Mouse (Mus musculus) heart, adult 9 months (tissue): ENCODE measurements around the gene Slc22a17.
"Not testable (repeated sequence)": the region's sequence is repeated elsewhere in the genome, so short reads cannot be mapped to it uniquely, and the experiment has no call there.

Experiments used
- DNase-seq, 2 experiments: peaks; one replicate each; pipeline ENCODE4 v3.0.0; 2022; ENCODE audit warnings: low spot score in 2 of 2

Gene Slc22a17

DNA sequence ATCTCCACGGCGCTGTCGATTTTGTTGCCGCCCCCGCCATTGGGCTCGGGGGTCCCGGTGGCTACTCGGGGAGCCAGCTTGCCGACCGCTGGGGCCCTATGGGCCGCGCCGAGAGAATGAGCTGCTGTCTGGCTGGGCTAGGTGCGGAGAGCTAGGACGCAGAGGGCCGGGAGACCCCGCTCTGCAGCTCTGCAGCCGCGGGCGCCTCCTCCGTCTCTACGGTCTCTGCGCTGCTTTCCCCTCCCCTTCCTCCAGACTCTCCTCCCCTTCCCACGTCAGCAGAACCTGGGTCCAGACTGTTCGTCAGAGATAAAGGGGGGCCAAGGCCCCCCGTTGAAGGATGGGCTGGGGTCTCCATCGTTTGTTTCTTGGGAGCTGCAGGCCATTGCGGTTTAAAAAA lies at the start of gene Slc22a17:
Gene Slc22a17 (minus strand): TSS at position 247 of the 400 bp plus-strand sequence.
- peak; percentile 68 to 69 for DNase-seq

DNA sequence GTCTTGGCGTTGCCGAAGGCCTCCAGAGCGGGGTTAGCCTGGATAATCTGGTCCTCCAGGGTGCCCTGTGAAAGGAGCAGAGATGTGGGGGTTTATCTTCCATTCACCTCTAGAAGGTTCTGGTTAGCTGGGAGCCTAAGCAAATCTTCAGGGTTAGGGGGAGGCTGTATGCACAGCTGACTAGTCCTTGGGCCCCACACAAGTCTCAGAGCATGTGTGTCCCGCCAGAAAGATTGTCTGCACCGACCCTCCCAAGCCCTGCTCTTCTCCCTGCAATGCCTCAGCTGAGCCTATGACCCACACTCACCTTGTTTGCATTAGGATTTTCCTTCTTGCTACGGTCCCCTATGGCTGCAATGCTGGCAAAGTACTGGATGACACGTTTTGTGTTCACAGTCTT lies 49.8 kb upstream of the Slc22a17 start:
- no peak for DNase-seq

DNA sequence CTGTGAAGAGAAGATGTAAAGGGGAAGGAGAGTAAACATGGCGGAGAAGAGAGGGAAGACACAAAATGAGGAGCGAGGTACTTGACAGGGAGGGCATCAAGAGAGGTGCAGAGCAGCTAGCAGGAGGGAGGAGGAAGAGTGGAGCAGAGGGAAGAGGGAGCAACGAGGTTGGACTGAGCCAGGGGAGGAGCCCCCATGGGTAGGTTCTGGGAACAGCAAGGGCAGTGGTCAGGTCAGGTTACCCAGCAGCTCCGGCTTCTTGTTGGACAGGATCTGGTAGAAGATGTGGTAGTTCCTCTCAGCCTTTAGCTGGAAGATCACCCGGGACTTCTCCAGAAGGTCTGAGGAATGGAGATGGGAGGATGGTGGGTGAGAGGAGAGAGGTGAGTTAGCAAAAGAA lies 48.6 kb upstream of the Slc22a17 start:
- no peak for DNase-seq

DNA sequence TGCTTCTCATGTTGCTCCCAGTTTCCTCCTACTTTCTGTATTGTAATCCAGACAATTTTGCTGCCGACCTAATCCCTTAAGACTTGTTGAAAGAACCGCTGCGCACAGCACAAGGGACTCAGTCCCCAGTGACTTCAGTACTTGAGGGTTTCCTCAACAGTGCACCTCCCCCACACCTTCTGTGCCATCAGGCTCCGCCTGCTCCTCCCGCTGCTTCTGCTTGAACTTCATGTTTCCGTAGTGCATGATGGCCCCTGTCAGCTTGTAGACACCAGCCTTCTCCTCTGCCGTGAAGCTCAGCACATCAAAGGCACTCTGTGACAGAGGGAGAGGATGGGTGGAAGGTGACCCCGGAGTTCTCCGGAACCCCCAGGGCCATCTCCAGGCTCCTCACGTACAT lies 47.8 kb upstream of the Slc22a17 start:
- no peak for DNase-seq

DNA sequence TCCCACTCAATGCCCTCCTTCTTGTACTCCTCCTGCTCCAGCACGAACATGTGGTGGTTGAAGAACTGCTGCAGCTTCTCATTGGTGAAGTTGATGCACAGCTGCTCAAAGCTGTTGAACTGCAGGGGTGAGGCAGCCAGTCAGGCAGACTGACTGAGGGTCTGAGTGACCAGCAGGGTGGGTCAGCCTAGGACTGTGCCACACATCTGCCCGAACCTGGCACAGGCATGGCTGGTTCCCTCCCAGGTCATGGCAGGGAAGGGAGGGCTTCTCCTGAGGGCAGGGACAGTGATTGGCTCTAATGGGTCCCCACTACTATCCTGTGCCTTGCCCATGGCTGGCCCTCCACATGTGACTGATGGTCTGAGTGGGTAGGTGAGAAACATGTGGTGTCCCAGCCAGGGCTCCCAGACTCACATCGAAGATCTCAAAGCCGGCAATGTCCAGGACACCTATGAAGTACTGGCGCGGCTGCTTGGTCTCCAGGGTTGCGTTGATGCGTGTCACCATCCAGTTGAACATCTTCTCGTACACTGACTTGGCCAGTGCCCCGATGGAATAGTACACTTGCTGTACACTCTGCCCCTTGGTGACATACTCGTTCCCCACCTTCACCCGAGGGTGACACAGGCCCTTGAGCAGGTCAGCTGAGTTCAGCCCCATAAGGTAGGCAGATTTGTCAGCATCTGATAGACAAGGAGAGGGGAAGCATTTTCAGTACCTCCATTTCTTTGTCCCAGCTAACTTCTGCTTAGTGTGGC lies 47.1 kb upstream of the Slc22a17 start:
- DNase-seq, result not testable (repeated sequence)

DNA sequence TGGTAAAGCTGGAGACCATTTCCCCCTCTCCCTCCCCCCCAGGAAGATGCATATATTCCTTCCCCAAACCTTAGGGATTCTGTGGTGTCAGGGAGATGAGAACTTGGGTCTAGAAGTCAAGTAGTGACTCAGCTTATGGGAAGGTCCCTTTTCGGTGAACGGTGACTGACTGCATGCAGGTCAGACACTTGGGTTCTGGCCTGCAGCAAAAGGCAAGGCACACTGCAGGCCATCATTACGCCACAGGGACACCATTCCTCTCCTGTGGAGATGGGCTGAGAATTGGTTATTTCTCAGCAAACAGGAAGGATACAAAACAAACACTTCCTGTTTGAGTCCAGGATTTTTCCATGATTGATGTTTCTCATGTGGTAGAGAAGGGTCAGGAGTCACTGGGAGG lies 46.3 kb upstream of the Slc22a17 start:
- DNase-seq, result no peak

DNA sequence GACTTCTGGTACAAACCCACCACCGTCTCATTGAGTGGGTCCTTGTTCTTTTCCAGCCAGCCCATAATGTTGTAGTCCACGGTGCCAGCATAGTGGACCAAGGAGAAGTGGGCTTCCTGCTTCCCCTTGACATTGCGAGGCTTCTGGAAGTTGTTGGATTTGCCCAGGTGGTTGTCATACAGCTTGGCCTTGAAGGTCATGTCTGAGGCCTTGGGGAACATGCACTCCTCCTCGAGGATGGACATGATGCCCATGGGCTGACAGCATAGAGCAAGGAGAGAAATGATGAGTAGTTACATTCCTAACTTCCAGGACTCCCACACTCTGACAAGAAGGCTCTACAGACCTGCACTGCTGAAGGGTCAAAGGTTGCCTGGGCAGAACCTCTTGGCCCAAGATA lies 45.6 kb upstream of the Slc22a17 start:
- DNase-seq, result no peak

DNA sequence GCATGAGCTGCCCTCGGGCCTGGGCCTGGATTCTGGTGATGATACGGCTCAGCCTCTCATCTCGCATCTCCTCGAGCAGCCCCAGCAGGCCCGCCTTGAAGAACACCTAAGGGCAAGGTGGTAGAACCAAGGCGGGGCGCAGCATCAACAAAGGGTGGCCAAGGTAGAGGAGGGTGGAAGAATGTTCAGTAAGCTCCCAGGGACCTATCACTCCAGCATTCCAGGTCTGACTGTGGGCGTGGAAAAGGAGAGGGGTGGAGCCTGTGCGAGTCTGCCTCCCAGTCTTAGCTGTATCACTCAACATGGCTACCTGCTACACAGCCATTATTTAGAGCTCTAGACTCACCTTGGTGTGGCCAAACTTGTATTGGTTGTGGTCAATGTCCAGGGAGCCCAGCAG lies 43.6 kb upstream of the Slc22a17 start:
- no peak for DNase-seq

DNA sequence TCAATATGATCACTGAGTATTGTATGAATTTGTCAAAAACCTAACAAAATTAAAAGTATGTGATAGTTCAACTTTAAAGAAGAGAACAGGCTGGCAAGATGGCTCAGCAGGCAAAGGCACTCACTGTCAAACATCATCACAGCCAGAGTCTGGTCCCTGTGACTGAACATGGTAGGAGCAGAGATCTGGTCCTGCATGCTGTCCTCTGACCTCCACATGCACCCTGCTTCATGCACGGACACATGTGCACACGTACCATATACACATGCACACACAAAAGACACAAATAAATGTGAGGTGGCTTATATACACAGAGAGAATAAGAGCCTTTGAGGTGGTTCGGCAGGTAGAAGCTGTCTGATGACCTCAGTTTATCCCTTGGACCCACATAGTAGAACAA lies 42.5 kb upstream of the Slc22a17 start:
- no peak for DNase-seq

DNA sequence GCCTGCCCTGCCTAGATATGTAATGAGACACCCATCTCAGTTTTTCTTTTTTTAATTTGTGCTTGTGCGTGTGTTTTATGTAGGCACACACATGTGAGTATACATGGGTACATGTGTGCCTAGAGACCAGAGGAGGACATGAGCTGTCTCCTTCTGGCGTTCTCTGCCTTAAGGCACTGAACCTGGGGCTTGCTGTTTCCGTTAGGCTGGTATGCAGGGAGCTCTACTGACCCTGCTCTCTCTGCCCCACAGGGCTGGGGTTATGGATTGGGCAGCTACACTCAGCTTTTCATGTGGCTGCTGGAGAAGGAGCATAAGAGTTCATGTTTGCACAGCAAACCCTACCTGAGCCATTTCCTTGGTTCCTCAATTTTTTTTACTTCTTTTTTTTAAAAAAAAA lies 41.5 kb upstream of the Slc22a17 start:
- DNase-seq, result no peak

DNA sequence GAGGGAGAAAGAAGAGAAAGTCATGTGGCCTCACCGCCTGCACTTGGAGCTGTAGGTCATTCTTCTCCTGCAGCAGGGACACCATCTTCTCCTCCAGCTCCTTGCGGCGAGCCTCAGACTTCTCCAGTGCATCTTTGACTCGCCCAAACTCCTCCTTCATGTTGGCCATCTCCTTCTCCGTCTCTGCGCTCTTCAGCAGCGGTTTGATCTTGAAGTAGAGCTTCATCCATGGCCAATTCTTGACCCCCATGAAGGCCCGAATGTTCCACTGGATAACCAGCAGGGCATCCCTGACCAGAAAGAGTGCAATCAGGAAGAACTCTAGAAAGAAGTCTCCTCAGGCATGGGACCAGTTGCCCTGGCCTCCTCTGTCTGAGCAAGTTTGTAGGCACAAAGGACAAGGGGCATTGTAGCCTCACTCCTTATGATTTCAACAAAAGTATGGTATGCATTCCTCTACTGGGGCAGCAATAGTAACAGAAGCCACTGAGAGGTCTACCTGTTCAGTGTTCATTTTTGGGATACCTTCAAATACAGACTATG lies 40.8 kb upstream of the Slc22a17 start:
- no peak for DNase-seq

DNA sequence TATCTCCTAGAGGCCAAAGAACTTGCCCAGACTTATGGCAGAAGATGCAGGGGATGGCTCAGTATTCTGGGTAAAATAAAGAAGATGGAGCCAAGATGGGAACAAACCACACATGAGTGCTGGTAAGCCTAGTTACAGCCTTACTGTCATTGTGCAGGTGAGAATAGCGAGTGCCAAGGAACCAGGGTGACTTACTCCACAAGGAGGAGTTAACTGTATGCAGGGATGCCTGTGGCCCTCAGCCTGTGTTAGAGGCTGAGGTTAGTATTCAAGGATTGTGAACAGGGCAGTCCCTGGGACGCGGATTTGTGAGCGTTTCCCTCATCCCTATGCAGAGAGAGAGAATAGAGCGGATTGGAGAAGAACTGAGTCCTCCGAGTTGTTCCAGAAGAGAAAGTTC lies 38.7 kb upstream of the Slc22a17 start:
- no peak for DNase-seq

DNA sequence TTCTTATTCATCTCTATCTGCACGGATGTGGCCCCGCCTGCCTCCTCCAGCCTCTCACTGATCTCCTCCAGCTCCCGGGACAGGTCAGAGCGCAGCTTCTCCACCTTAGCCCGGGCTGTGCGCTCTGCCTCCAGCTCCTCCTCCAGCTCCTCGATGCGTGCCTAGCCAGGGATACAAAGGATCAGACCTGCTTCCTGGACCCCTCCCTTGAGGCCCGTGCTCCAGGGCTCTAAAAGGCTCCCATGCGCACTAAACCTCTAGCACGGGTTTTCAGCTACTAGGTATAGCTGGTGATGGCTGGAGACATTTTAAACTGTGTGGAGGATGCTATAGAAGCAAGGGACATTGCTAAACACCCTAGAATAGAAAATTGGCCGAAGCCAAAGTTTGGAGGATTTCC lies 37.6 kb upstream of the Slc22a17 start:
- no peak for DNase-seq

DNA sequence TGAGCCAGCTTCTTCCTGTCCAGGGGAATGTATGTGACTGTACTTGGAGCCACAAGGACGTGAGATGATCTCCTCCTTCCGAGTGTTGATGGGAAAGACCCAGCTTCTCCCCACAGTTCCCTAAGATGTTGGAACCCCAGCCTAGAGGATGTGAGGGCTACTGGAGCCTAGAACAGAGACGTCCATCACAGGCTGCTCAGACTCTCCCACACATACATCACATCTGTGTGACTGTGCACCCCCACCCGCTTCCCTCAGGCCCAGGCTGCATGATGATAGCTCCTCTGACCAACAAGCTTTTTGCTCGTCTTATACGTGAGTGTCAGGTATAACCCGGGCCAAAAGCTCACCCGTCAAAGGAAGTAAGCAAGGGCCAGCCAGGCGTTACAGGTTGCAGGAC lies 35.8 kb upstream of the Slc22a17 start:
- DNase-seq, result no peak

DNA sequence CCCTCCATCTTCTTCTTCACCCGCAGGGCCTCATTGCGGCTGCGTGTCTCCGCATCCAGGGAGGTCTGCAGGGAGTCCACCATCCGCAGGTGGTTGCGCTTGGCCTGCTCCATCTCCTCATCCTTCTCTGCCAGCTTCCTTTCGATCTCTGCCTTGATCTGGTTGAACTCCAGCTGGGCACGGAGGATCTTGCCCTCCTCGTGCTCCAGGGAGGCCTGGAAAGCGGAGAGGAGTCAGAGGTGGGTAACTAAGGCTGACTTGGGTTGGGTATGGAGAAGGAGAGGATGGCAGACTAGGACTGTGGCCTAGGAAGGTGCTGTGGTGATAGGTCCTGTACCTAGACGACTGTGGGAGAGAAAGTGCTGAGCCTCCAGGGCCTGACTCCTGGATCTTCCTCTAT lies 34.1 kb upstream of the Slc22a17 start:
- not testable (repeated sequence) for DNase-seq

DNA sequence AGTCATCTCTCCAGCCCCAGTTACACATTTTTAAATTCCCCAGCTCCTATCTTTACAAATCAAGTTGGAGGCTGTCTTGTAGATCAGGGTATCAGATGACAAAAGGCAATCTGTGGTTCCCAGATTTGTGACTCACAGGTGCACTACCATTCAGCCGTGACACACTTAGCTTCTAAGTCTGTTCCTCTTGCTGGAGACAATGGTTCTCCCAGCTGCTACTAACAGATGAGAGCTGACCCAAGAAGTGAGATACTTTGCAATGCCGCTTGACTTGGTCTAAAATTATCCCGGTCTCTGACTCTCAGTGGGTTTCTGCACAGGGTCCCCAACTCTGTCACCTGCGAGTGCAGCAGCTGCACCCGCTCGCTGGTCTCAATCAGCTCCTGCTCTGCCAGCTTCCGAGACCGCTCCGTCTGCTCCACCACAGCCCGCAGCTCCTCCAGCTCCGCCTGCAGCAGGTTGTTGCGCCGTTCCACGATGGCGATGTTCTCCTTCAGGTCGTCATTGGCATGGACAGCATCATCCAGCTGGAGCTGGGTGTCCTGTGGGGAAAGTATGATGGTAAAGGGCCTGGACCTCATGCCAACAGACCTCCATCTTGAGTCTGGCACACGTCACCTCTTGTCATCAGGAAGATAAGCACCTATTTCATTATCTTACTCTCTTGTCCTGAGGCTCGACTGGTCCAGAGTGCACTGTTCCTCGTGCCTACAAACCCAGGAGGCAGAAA lies 33.2 kb upstream of the Slc22a17 start:
- DNase-seq, result no peak

DNA sequence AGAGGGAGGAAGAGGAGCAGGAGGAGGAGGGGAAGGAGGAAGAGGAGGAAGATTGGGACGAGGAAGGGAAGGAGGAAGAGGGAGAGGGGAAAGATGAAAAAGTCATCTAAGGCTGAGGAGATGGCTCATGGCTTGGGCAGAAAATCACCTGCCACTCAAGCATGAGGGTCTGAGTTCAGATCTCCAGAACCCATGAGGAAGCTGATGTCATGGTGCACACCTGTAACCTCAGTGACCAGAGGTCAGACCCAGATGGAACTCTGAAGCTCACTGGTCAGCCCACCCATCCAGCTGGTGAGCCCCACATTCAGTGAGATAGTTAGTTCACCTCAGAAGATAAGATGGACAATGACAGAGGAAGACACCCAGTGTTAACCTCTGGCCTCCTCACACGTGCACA lies 32.0 kb upstream of the Slc22a17 start:
- DNase-seq, result no peak

DNA sequence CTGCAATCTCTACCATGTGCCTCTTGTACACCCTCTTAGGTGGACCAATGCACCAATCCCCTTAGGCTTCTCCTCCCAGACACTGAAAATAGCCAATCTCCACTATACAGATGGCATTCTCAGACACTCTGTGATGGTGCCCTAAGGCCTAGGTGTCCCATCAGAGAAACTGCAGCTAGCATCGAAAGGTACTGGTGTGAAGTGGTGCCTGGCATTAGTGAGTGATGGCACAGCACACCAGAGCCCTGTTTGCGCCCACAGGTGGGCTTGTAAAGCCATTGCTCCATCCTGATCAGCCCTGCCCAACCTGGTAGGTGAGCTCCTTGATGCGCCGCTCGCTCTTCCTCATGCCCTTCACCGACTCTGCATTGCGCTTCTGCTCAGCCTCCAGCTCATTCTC lies 31.0 kb upstream of the Slc22a17 start:
- no peak for DNase-seq

DNA sequence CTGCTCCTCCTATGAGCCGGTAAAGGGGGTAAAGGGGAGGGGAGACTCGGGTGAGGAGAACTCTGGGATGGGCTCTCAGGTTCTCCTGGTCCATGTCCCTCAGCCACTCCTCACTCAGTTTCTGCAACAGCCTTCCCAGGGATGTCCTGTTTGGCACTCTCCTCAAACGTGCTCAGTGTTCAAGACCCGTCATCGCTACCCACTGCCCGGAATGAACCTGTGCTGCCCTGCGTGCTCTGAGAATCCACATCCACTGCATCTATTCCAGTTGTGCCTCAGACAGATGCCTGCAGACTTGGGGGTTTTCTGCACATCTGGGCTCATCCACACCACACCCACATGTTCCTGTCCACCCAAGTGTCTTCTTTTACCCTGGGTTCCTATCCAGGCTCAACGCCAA lies 29.5 kb upstream of the Slc22a17 start:
- no peak for DNase-seq

DNA sequence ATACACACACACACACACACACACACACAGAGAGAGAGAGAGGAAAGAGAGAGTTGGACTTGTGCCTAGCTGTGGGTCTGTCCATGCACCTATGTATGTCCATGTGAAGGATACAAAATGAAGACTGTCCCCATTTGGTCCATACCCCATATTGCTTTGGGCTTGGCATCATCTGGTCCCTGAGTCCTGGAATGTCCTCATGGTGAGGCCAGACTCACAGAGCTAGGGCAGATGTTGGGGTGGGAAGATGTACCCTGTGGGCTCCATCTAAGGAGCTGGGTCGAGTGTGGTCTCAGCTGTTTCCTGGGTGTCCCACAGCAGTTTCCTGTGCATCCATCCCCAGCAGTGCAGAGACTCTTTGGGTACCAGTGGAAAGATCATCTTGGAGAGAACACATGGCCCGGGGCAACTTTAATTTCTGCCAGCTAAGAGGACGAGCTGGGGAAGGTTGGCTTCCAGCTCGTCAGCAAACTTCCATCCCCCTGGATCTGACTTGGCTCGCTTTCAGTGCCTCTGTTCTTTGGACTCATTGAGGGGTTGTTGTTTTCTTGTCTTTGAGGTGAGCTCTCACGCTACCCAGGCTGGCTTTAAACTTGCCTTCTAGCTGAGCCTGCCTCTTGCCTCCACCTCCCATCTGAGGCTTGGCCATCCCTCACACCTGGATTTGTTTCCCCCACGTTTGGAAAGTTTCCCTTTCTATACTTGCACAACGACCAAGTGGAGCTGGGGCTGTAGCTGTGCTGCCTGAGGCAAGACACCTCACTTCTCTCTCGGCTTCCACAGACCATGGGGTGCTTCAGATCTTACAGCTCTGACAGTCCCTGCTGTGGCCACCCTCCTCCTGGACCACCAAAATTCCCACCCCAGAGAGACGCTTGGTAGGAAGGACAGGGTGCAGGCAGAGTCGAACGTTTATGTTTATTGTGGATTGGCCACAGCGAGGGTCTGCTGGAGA lies 28.4 kb upstream of the Slc22a17 start:
- DNase-seq, result no peak

DNA sequence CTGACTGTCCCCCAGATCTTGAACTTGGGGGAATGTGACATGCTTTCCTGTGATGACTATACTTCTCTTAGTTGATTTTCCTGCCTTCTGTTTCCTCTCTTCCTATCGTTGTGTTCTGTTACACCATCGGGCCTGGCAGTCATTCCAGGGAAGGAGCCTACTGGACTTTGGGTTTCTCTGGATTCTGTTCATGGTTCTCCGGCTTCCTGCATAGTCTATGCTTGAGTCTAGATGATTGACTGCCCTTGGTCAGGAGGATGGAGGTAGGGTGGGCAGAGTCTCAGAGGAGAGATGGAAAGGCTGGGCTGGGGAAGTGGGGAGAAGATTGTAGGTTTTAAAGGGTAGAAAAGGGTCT lies 27.2 kb upstream of the Slc22a17 start:
- DNase-seq, result no peak
